Mouse (Mus musculus) spleen, adult 18-20 months (tissue): ENCODE measurements at regions not wholly inside any gene's neighbourhood (a gene's known extent, or its start where the extent isn't known, plus 50 kb on each side); places are given as distances from the start of the nearest gene placed in this dataset.
"Not testable (repeated sequence)": the region's sequence is repeated elsewhere in the genome, so short reads cannot be mapped to it uniquely, and the experiment has no call there.

ENCODE experiments used
- DNase-seq, 2 experiments: peaks; one replicate each; pipeline ENCODE4 v3.0.0; 2022; ENCODE audit warnings: mixed read lengths in 2 of 2

DNA sequence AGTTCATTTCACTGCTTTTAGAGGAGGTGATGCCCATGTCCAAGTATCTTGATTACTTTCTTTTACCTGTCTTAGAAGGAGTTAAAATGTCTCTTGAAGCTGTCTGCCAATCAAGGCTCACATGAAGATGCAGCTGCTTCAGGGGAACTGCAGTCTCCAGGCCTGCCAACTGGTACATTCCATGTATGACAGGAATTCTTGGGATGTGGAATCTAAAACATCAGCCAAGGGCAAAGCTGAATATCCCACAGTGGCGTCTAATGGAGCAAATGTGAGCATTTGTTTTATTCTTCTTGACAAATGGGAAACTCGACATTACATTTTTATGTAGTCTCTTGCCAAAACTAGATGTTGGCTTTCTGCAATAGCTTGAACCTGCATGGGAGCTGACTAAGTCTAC is 438.7 kb upstream of the Adamts5 start:
- DNase-seq, result no peak

DNA sequence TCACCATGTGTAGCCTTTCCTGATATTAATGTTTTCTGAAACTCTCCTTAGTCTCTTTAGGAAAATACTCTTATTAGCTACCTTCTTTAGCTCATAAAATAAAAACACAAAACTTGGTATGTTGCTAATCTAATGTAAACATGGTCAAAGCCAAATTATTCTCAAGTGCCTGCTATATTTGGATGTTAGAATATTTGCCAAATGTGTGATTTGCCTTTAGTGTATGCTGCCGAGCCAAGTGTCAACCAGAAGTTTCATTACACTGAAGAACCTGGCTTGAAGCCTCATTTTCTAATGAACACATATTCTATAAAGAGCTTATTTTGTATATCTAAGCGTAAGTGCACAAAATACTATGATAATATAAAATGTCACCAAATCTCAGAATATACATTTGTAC is 423.8 kb upstream of the Adamts5 start:
- no peak for DNase-seq

DNA sequence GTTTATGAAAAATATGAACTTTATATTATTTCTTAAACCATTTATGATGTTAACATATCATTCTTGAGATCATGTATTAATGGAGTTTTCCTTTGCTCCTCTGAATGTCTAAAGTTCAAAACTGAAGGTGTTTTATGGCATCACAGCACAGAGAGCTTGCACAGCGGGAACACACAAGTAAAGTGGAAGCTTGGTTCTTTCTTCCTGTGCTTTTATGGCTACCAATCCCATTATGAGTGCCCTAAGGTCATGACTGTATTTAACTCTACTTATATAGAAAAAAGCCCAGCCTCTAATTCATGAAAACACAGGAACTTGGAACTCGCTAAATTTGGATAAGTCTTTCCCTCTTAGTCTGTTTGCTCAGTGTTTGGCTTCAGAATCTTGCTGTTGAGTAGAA is 417.3 kb upstream of the Adamts5 start:
- DNase-seq, result no peak

DNA sequence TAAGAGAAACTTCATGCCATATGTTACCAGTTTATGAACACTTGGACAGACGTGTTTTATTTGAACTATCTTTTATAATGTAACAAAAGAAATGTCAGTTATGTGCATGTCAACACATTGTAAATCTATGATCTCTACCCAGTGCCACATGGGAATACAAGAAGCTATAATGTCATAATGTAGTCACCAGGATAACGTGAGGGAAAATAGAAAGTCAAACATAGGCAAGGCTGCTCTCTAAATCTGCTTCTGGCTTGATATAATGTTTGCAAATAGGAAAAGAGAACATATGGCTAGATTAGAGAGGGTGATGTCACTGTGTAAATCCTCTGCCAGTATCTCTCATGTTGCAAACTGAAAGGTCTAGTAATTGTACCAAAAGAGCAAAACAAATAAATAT is 408.1 kb upstream of the Adamts5 start:
- no peak for DNase-seq

DNA sequence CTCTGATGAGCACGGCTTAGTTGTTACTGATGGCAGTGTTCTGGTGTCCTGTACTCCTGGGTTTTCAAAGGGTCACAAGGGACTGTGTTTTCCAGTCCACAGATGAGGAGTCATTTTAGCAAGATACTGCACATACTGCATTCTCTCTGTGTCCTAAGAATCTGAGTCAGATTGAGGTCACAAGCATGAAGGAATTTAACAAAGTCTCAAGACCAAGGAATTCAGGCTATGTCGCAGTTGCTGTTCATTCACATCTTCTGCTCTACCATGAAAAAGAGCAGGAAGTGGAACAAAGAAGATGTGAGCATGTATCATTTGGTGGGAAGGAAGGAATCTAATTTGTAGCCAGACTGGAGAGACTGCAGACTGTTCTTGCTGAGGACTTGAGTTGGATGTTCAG is 402.2 kb upstream of the Adamts5 start:
- no peak for DNase-seq

DNA sequence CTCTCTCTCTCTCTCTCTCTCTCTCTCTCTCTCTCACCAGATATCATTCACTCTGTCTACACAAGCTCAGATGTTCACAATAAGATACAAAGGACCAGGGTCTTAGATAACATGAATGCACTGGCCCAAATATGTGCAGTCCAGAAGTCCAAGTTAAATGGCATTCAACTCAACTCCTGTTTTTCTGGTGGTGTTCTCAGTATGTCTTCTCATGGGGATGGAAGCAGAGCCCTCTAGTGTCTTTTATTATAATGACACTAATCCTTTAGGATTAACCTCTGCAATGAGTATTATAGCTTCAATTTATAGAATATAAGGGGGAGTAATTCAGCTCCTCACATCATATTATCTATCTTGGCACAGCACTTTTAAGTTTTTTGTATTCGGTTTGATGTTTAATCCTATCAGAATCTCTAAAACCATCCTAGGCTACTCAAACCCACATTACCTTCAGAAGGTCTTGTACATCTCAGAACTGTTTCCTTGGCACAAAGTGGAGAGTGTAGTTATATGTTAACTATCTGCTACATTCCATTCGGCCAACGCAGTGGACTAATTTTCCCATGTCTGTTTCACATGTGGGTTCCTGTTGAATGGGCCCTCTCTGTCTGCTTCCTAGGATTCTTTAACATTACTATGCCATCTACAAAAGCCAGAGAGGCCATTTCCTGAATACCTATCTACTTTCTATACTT is 401.0 kb upstream of the Adamts5 start:
- no peak for DNase-seq

DNA sequence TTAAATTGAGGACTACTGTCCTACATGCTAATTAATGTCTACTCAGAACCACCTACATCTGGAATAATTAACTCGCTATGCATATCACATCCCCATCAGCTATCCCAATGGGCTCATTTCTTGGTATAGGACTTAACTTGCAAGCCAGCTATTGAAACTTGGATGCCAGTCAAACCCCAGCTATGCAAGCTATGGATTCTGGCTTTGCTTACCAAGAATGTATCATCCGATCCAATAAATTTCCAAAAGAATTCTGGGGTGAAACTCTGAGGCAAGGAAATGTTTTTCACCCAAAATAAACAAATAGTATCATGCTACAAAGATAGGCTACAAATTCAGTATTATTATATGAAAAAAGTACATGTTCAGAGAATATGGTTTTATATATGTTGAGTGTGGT is 392.8 kb upstream of the Adamts5 start:
- no peak for DNase-seq

DNA sequence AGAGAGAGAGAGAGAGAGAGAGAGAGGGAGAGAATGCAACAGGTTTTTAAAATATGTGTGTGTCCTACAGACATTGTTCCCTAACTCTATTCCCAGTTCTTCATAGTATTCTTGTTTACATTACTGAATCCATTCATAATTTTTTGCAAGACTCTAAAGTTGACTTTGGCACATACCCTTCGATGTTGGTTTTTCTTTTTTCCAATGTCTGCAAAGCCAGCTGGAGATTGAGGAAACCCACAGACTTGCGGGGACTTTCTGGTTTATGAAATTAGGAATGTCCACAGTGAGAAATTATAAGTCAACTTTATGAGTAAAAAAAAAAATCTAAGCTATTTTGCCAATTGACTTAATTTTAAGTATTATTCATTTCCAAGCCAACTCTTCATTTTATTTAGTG is 379.7 kb upstream of the Adamts5 start:
- DNase-seq, result no peak

DNA sequence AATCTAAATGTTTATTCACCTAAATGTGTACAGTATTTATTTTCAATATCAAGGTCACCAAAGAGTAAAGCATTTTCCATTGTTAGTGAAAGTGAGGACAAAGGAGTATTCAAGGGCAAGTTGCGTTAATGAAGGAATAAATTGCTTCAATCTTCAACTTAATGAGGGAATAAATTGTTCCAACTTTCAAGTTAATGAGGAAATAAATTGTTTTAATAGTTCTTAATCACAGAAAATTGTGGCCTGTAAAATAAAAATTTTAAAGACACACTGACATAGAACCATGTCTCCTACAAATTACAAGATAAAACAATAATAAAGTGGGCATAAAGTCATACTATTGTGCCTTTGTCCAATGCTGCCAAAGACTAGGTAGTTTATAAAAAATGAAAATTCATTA is 375.4 kb upstream of the Adamts5 start:
- DNase-seq, result no peak

DNA sequence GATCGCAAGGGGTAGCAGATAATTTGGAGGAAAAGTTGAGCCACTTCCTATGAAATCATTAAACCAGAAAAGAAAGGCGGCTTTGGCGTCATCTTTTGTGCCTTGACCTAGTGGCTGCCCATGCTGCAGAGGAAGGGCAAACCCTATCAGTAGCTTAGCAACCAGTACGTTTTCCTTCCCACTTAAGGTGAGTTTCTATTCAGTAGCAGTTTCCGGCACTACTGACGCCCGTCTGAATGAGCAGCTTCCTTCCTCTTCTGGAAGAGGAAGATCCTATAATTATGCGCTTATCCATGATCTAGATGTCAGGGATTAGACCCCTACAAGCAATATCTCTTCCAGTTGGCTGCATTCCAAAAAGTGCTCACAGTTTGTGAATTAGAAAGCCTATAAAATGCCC is 360.0 kb upstream of the Adamts5 start:
- no peak for DNase-seq

DNA sequence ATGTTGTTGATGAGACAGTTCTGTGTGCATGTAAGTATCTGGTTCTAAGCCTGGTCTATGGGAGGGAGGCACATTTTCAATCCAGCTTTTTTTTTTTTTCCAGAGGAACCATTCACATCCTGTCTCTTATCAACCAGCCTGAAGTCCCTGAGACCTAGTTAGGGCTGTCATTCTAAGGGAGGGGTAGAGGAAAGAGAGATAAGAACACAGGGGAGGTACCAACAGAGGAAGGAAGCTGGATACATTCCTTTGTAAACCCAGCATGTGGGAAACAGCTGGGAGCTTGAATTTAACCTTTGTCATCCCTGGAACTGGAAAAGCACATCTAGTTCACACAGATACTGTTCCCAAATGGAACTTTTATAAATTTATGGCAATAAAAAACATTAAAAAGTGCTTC is 351.0 kb upstream of the Adamts5 start:
- no peak for DNase-seq

DNA sequence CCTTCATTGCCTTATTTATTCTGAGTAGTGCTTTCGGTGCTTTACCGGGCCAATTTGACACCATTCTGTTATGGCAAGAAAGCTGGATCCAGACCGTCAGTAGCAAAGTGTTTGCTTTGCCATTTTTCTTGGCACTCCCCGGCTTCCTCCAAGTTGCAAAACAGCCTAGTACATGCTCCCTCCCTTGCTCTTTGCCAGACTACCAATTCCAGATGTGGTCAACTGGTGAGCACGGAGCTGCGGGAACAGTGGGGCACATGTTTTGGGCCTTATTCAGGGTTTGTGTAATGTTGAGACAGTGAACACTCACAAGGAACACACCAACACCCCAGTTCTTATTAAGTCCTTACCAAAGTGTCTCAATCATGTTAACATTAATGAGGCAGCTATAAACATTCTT is 348.4 kb upstream of the Adamts5 start:
- DNase-seq, result no peak

DNA sequence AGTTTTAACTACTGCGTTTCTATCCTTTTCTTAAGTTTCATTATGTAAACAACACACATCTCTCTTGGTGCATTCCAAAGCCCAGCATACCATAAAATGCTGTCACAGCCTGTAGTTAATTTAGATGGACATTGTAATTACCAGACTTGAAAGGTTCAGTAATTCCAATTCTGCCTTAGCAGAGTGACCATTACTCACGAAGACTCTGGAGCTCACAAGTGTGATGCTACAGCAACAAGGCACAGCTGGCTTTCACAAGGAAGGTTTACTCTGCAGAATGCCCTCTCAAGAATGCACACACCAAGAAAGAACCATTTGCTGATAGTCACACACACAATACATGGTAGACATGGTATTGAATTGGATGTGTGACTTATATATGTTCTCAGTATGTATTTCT is 342.6 kb upstream of the Adamts5 start:
- DNase-seq, result no peak

DNA sequence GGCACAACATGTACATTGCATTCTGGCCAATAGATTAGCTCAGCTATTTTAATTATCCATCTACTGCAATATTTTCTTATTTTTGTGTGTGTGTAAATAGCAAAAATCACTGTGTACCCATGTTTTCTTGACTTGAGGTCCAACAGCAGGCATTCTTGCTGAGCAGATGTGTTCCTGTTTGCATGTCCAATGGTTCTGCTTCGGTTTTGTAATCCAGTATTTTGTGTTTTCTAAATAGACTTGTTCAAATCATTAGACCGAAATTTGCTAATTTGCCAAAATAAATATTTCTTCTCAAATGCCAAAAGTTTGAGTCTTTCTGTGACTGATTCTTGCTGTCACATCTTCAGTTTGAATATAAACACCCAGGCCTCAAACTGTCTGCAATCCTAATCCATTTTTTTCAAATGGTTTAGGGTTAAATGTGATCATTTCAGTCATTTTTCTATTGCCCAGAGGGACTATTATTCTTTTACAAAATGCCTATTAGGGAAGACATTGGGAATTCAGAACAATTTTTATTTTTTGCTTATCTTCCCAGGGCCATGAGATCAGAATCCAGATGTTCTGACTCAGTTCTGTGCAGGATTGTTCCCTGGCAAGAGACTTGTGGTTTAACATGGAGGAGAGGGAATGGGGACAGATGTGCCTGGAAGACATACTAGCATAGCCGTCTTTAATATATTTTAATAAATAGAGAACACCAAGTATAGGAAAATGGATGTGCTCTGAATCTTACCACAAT is 341.3 kb upstream of the Adamts5 start:
- no peak for DNase-seq

DNA sequence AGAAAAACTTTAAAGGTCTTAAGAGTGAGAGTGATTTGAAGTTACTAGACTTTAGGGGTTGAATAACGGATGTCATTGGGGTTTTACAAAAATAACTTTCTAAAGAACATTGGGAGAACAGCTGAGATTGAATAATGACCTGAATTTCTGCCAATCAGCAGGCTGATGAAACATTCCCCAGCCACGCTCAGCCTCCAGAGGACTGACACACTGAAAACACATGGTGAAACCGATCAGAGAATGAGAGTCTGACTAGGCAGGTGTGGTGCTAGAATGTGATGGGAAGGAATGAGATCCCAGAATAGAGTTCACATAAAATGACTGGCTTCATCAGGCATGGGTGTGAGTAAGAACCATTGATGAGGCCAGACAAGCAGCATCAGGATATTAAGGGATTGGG is 321.4 kb upstream of the Adamts5 start:
- no peak for DNase-seq

DNA sequence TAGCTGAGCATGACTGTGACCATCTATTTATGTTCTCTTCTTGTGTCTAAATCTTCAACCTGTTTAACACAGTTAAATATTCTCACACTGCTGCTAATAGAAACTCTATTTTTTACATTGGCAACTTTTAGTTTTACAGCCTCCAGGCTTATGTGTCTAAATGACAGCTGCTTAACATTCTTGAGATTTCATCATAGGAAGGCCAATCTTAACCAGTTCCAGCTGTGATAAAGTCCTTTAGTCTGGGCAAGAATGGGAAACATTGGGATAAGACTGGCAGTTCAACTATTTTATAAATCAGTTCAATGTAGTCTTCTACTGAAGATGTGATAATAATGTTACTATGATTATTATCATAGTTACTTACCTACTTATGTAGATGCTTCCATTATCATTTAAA is 308.9 kb upstream of the Adamts5 start:
- no peak for DNase-seq

DNA sequence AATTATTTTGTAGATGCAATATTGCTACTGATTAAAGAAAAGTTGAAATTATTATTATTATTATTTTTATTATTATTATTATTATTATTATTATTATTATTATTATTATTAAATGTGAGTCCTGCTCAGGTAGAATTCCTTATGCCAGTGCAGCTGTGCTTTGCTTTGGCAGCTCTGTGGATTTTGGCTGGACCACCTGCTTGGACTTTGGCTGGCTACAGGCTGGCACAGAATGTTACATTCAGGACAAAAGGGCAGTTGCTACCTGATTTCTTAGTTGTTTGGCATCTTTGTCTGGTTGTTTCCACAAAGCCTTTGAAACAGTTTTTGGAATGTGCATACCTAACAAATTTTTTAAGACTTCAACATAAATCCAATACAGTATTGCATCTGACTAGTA is 307.7 kb upstream of the Adamts5 start:
- no peak for DNase-seq

DNA sequence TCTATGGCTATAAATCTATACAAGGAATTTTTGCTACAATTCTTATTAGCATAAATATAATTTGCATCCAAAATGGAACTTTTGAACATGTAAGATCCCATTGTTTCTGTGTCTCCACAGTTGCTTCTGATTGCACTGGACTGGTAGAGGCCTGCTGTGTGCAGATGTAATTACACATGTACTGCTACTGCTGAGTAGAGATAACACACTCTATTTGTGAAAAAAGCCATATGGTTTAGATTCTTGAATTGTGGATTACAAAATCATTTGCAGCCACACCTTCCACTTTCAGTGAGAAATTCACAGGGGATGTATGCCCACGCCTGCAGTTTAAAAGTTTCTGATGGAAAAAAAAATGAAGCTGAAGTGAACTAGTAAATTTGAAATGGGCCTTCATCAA is 288.2 kb upstream of the Adamts5 start:
- DNase-seq, result no peak

DNA sequence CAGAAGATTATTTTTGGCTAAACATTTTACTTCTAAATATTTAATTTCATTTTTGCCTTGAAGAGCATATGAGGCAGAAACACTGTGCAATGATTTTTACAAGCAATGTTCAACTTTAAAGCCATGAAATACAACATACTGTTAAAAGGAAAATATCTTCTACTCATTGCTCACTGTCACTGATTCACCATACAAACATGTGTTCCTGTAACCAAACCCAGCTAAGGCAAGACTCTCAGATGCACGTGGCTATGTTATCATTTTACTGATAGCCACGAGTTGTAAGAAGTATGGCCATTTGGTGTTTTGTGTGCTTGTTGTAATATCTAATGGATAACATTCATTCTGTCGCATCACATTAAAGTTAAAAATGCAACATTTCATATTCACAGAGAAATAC is 287.3 kb upstream of the Adamts5 start:
- DNase-seq, result no peak

DNA sequence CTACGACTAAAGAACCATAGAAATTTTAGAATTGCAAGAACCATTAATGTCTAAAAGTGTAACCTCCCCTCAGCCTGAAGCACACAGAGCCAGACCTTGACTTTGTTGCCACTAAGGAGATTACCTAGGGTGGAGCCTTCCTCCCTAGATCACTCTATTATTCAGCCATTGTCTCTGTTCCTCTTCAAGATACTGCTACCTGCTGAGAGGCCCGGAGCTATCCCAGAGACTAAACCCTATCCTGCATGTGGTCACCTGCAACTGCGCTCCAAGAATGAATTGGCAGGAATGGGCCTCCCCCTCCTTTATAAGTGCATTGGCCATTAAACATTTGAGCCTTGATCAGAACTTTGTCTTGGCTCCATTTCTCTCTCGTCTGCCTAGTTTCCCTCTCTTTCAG is 286.0 kb upstream of the Adamts5 start:
- not testable (repeated sequence) for DNase-seq

DNA sequence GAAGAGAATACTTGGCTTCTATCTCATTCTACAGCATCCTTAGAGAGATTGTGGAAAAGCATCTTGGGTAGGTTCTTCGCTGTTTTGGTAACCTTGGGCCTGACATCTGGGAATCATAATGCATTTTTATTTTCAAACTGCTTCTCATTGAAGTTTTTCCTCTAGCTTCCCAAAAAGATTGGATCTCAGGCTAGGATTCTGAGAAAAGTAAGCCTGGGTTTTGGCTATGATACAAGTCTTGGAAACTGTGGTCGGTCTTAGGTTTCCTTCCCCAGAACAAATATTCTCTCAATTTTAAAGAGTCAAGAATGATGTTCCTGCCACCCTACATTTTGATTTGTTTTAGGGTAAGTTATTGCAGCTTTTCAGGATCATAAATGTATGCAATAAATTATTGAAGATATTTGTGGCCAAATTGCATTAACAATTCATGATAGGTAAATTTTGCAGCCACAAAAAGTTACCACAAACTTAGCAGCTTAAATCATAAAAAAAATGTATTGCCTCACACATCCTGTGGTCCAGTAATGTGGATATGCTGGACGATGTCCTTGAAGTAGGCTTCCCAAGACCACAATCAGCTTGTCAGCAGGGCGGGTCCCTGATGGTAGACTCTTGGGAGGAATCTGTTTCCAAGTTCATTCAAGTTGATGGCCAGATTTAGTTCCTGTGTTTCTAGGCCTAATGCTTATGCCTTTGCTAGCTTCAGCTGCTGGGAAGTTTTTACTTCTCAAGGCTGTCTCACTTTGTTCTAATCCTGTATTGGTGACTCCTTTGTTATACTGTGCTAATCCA is 257.6 kb upstream of the Adamts5 start:
- no peak for DNase-seq

DNA sequence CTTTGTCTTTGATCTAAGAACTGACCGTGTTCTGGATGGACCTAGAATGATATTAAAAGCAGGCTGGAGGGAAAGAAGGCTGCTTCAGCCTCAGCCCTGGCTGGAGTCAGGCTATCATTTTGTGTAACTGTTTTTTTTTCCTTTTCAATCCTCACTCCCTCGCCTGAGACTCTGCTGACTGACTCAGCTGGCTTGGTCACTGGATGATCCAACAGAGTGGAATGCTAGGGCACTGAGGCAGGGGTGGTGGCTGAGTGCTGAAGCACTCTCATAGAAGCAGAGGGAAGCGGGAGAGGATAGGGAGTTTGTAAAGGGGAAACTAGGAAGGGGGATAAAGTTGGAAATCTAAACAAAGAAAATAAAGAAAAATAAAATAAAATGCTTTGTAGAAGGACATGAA is 236.5 kb upstream of the Adamts5 start:
- DNase-seq, result no peak

DNA sequence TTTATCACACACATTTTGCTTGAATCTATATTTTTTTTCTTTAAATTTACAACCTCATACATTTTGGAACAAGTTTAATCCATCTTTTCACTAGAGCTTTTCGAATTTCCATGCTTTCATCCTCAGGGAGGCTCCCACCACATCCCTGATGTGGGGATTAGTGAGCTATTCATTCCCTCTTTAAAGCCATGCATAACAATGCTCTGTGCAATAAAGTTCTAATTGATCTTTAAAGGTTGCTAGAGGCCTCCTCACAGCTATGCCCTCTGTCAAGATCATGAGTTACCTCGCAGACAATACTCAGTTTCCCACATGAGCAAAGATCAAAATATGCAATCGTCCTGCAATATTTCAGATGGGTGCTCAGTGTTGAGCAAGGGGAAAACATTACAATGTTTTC is 234.5 kb upstream of the Adamts5 start:
- DNase-seq, result no peak

DNA sequence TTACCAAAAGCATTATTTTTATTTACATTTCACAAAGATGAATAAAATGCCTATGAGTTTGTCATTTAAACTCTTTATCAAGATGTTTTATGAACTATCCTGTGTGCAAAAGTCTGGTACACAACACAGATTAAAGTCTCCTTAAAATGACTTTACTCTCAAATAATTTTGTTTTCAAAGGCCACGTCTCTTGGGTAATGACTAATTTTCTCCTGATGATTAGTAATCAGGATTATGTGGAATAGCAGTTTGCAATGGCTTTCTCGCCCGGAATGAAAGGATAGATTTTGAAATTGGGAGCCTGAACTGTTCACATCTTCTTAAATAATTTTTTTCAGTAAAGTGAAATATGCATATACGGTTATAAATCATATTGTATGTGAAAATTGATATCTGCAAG is 225.8 kb upstream of the Adamts5 start:
- no peak for DNase-seq
